Mouse (Mus musculus): ENCODE results near the gene Minpp1. TPM values are rescaled to one million over a fixed set of nuclear protein-coding genes. Genes with fewer than 3 reads are reported as not detected.

The Minpp1 gene
- polyA plus RNA-seq, 1 experiment, result 25.2 TPM

DNA sequence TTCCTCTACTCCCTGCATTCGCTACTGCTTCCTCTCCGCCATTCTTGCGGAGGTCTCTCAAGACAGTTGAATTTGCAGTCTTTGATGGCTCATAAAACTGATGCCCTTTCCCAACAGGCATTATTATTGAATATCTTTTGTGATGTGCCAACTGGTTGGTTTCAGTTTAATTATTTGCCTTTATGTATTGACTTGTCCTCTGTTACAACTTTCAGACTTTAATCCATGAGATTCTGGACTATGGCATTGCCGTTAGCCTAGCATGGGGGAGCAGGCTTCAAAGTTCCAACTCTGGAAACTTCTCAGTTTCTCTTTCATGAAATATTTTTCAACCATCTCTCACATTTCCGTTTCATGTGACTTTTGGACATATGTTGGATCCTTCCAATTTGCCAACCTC is 41.6 kb downstream of the Minpp1 start:
- no peak for DNase-seq (ENCODE audit: low read depth)

DNA sequence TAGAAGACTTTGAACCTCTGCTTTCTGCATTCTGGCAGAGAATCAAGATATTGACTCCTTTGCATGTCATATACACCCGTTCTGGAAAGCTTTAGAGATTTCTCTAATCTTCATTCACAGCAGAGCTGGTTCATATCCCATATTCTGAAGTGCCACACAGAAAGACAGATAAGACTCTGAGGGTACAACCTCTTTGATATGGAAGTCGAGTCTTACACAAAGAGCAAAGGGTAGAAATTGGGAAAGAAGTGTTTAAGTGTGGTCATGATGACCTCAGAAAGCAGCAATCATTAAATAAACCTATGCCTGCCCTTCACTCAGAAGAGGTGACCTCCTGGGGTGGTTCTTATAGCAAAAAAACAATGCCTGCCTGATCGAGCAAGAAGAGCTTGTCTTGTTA is 43.2 kb downstream of the Minpp1 start:
- no peak for DNase-seq (ENCODE audit: low read depth)

DNA sequence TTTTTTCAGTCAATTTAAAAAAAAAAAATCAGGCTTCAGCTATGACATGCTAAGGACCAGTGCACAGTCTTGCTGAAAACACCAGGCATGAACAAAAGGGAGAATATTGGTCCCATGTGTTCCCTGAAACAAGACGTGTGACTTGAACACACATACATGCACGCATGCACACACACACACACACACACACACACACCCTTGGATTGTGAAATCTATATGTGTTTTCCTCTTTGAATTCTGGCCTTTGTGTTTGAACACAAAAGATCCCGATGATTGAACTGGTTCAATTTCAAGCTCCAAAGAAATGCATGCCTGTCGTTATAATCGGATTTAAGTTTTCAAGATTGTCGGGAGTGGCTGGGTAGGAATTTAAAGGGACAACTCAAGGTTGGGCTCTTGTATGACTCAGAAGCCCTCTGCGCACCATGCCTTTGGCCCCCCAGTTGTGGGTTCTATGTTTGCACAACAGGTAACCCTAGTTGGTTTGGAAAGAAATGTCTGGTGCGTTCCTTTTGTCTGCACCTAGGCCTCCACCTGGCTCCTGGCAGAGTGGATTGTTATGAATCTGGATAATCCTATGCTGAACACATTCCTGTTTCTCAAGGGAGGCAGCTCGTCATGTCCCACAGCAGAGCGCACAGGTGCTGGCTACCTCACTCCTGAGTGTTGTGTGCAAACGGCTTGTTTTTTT is 43.8 kb downstream of the Minpp1 start:
- no peak for DNase-seq (ENCODE audit: low read depth)

GRCm38 (mm10) chr19:32530296-32530695 is 44.7 kb downstream of the Minpp1 start:
- DNase-seq (ENCODE audit: low read depth), result no peak

- no peak for DNase-seq (ENCODE audit: low read depth)
Measured at GRCm38 (mm10) chr19:32532331-32532730, 46.8 kb downstream of the Minpp1 start.

DNA sequence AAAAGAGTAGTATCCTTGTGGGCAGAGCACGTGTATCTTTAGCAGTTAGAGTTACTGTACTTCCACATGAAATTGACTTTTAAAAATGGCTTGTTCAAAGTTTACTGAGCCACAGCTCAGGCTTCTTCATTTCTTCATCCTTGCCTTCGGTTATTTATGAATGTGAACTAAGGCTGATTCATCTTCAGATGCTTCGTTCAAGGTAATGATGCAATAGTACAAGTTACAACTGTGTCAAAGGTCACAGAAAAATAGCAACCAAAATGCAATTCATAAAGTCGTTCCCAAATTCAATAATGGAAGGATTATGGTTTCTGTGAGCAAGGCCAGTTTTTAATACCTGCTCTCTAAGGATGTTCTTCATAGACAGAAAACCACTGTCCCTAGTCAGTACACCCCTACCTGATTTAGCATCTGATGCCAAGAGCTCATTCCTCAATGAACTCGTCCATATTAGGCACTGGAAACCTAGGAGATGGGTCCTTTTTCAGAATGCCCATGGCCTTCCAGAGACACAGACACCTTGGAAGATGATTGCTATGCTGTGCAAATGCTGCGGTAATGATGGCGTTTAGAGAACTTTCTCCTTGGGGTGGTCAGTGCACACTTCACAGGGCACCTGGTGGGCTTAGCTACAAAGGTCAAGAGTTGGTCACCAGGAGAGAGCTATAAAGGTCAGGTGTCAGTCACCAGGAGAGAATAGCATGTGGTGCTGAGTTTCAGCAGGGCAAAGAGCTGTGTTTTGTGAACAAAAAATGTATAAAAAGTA is 47.4 kb downstream of the Minpp1 start:
- DNase-seq (ENCODE audit: low read depth), result peak; percentile 79

- no peak for DNase-seq (ENCODE audit: low read depth)
Measured at GRCm38 (mm10) chr19:32534887-32535286, 49.3 kb downstream of the Minpp1 start.

GRCm38 (mm10) chr19:32542784-32543490 is 57.4 kb downstream of the Minpp1 start:
- no peak for DNase-seq (ENCODE audit: low read depth)

DNA sequence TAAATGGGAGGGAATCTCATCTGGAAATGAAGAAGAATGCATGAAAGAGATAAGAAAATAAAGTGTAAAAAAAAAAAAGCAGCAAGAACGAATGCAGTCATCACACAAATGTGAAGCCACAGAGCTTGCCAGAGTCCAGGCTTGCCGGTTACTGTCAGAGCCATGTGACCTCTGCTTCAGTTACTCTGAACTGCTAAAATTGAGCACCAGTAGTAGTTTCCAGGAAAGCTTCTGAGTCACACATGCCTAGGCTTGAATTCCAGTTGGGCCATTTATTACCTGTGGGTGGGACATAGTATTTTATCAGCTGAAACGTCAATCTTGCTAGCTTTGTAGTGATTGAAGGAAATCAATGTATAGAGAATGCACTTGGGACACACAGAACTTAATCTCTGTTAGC is 61.8 kb downstream of the Minpp1 start:
- no peak for DNase-seq (ENCODE audit: low read depth)

DNA sequence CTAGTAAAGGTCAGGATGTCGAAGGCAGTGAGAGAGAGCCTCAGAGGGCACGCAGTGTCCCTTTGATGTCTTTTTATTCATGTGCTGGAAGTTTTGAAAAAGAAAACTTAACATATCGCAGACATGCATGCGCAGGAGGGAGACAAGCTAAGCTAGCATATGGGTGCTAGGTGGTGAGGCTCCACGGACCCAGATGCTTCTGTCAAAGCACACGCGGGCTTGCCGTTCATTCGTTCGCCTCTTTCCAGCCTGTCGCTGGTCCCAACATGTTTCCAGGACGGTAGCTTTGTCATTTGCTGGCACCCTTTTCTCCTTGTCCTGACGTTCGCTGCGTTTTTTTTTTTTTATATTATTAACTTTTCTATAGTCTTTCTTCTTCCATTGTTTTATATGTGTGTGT is 62.6 kb downstream of the Minpp1 start:
- no peak for DNase-seq (ENCODE audit: low read depth)

DNA sequence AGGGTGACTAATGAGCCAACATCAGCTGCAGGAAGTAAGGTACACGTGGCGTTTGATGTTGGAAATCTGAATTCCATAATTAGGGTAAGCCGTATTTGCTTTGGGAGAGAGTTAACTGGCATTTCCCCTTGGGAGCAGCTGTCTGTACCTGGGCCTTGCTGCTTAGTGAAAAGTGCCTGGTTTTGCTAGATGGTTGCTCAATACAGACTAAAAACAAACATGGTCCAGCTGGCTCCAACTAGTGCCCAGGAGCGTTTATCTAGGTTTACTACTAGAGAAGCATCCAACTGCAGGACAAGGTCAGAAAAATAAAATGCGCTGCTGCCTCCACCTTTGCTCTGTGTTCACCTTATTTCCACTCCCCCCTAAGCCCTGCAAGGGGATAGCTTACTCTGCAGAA is 64.9 kb downstream of the Minpp1 start:
- DNase-seq (ENCODE audit: low read depth), result peak; percentile 92

DNA sequence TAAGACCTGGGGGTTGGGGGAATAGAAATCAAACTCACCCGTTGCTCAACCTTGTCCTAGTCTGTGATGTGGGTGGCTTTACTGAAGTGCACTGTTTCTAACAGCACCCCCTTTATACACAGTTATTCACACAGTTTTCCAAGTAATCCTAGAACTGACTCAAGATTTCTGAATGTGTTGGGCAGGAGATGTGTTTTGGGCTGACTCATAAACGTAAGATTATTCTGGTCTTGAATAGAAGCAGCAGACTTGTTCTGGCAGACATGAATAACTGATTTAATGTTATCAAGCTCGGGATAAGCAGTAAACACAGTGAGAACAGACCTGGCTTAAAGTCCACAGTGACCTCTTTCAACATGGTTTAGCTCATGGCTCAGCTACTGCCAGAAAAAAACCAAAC is 65.9 kb downstream of the Minpp1 start:
- DNase-seq (ENCODE audit: low read depth), result no peak

- DNase-seq (ENCODE audit: low read depth), result no peak
Measured at GRCm38 (mm10) chr19:32552106-32552505, 66.5 kb downstream of the Minpp1 start.

DNA sequence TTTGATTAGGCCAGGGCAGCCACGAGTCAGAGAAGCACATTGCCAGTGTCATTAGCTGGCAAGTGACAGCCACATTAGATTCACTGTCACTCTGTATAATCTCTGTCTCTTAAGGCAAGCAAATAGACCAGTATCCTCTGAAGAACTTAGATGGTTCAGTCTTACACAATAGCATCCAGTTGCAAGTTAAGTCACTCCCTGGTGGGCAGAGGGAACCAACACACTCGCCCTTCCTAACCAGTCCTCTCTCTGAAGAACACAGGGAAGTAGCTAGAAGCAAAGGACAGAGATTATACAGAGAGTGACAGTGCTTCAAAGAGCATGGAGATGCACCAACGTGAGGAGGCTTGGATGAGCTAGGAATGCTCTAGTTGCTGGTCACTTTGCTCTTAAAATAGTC is 67.7 kb downstream of the Minpp1 start:
- DNase-seq (ENCODE audit: low read depth), result no peak

- DNase-seq (ENCODE audit: low read depth), result no peak
Measured at GRCm38 (mm10) chr19:32555257-32555656, 69.7 kb downstream of the Minpp1 start.

Other genes starting within 250 kb of the Minpp1 start
- 55.5 and 59.5 TPM in 2 replicates for gene Sgms1, start 96.1 kb upstream of the Minpp1 start, polyA plus RNA-seq (2012; rRNA removed)
- gene Rpl9-ps6, start 19.2 kb upstream of the Minpp1 start, polyA plus RNA-seq (2012; rRNA removed), result 18.2 and 22.3 TPM in 2 replicates
- gene Papss2, start 110.0 kb downstream of the Minpp1 start, polyA plus RNA-seq (2012; rRNA removed), result 12.1 and 12.4 TPM in 2 replicates

All from gonadal fat pad, adult 2 months (tissue).